Mouse (Mus musculus) v-Abl transformed pro-B cells (cell line): ENCODE data around the gene Plscr2.

Experiments used
- in situ Hi-C, 2 experiments: fragments of 400-800 bp; cut with MboI; formaldehyde crosslinking; loops; one replicate each; pipeline ENCODE4 v1.15.1; 2025; ENCODE audit not compliant: unreplicated experiment in 2 of 2

Gene Plscr2

DNA sequence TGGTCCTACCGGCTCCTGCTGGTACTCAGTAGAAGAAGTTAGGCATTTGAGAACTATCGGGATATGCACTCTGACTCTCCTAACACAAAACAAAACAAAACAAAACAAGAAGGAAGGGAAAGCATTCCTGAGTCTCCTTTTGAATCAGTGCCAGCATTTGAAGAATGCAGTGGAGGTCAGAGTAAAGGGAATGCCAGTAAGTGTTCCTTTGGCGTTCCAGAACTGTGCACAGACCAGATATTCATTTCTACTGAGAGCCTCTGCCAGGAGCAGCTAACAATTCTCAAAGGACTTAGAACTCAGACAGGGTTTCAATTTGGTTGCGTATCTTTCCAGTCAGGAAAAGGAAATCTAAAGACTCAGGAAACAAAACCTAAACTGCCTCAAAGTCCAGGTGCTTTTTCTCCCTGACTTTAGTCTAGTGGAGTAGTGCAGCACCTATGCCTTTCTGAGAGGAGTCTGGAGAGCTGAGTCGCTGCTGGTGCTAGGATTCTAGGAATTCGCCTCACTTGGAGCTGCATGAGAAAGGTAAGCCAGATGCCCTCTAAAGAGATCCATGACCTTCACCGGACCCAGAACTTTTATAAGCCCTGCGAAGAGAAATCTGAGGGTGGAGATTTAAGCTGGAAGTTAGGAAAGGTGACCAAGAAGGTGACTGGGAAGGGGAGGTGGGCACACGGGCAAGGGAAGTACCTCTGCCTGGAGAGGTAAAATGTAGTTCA is at the start of gene Plscr2:
Gene Plscr2, plus strand, starts transcription at position 117 of the 722 bp plus-strand sequence.
- in situ Hi-C loops, result no loop called here

GRCm38 (mm10) chr9:92226127-92226655 is 49.2 kb upstream of the Plscr2 start:
- in situ Hi-C loops, result no loop called here

DNA sequence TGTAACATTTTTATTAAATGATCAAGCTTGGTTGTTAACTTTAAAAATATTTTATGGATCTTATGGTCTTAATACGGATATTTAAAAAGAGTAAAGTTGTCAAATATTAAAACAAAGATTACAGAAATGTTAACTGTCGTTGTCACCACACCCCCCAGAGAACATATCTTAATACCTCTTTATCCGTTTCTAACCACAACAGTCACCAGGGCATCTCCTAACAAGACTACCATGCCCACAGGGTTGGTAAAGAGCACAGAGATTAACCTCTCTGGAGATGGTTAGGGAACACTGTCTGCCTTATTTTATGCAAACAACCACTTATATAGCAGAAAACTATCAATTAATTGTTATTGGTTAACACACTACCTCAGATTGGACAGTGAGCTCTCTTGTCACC is 48.6 kb upstream of the Plscr2 start:
- in situ Hi-C loops, result no loop called here

GRCm38 (mm10) chr9:92228867-92229832 is 46.3 kb upstream of the Plscr2 start:
- in situ Hi-C loops, result no loop called here

DNA sequence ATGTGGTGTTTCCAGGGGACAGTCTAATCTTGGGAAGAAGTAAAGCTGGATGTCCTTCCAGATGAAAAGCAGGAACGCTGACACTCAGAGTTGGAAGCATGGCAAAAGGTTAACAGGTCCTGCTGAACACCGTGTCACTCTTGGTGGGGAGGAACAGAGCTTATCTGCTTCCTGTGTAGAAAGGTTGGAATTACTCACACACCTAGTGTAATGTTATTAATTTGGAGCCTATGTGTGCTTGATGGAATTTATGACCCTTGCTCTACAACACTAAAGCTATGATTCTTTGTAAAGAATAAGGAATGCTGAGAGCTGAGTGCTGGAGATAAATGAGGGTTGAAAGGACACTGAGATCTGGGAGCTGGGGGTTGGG is 45.6 kb upstream of the Plscr2 start:
- in situ Hi-C loops, result no loop called here

DNA sequence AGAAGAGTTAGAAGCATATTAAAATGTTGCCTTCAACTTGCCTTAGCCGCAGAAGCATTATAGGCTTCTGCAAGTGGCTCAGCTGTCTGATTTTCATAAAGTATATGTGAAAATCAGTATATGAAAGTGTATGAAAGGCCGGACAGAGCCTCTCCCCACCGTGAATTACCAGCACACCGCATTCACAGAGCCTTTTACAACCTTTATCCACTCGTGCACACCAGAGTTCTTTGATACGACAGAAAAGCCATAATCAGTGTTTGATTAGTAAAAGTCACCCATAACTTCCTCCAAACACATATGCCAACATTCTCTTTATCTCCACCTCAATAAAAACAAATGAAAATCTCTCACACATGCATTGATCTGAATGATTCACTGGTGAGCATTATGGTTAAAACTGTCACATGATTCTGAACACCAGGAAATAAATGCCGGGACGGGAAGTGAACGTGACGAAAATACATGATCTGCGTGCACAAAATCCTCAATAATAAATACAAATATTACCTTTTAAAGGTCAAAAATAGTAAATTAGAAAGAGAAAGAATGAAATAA is 40.4 kb upstream of the Plscr2 start:
- in situ Hi-C loops, result no loop called here

DNA sequence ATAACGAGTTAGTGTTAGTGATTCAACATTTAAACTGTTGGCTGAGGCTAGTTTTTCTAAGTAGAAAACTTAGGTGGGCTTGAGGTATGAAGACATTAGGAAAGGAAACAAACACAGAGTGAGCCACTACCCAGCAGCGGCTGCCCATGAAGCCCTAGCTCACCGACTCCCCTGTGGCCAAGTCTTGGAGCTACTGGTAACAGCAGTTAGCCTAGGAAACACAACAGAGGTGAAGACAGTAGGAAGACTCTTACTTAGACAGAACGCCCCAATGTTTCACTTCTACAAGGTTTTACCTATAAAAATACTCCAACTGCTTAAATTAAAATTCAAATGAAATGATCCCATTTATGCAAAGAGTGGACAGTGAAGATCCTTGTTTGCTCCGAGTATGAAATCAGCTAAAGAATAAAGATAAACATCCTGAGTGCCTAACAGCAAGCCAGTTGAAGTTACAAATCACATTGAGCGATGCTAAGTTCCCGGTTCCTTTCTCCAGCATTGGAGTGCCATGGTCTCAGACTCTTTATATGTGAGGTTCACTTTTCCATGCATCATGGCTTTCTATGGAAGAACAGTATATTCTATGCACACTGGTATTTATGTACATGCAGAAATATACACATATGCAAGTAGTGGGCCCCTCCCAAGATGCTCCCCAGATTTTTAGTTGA is 26.5 kb upstream of the Plscr2 start:
- in situ Hi-C loops, result no loop called here

DNA sequence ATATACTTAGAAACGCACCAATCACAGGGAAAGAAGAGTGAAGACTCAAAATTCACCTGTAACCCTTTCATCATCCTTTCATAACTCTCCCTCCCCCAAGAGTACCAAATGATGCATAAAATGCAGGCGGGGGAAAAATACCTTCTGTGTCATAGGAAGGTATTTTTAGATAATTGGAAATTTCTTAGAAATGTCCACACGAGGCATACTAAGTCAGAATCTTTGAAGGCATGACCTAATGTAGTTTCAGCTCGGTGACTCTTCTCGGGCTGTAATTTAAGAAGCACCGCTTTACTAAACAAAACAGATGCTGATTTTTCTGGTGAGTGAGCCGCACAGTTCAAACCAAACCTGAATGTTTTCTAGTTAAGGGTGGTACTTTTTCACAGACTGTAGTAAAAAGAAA is 26.0 kb upstream of the Plscr2 start, which contains the start of gene Plscr1:
Gene Plscr1, plus strand, starts transcription at position 304 of the 406 bp plus-strand sequence.
- in situ Hi-C loops, result no loop called here

DNA sequence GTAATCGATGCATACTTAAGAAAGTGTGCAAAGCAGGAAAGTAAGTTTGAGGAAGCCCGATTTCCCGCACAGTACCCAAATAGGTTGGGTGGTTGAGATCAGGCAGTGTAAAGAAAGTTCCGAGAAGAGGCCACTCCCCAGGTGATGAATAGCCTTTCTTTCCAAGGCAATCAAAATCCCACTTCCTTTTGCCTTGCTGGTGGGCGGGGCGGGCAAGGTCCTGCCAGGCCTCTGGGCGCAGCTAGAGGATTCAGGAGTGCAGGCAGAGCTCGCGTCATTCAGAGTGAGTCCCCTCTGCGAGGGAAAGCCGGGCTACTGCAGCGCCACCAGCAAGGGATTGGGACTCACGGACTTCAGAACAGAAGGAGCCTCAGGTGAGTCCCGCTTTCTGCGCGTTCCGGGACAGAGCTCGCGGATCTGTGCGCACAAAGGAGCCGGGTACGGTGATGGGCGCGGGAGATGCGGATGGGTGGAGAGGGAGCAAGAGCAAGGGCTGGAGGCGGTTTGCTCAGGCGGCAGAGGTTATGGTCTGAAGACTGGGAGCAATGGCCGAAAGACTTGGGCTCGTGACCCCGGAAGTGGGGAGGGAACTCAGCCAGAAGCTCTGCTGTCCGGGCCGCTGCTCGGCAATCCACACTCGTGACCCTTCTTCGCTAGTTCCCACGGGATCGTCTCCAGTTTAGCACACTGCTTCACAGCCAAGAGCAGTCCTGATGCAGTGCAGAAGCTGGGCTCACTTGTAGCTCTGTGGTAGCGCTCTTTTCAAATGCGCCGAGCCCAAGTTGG is 25.2 kb upstream of the Plscr2 start:
- in situ Hi-C loops, result loop anchor here (5.0 to 10.0 kb wide), 3 partner anchors 132 to 235 kb away; no protein-coding TSS in a partner anchor

GRCm38 (mm10) chr9:92252718-92253117 is 22.7 kb upstream of the Plscr2 start:
- in situ Hi-C loops, result loop anchor here (5.0 to 10.0 kb wide), 3 partner anchors 130 to 232 kb away; no protein-coding TSS in a partner anchor

GRCm38 (mm10) chr9:92253585-92254321 is 21.6 kb upstream of the Plscr2 start:
- in situ Hi-C loops, result loop anchor here (5.0 to 10.0 kb wide), 3 partner anchors 129 to 231 kb away; no protein-coding TSS in a partner anchor

- in situ Hi-C loops, result no loop called here
Measured at GRCm38 (mm10) chr9:92260481-92261159, 14.8 kb upstream of the Plscr2 start.

GRCm38 (mm10) chr9:92265719-92266118 is 9.7 kb upstream of the Plscr2 start:
- in situ Hi-C loops, result no loop called here

DNA sequence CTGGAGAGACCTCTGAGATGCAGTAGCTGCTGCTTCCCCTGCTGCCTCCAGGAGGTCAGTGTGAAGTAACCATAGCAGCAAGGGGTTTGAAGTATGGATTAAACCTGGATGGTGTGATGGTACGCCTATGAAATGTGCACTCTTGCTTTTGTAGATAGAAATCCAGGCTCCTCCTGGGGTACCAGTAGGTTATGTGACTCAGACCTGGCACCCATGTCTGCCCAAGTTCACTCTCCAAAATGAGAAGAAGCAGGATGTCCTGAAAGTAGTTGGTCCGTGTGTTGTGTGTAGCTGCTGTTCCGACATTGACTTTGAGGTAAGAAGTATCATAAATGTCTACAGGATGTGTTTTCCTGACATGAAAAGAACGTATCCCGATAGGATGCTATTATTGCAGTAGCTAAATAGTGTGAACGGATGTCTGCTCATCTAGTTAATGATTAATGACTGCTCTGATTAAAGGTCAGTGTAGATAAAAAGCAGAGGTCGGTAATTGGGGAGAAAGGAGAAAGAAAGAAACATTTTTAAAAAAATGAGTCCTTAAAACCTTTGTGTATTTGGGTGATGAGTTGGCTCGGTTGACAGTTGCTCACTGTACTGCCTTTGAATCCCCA is 8.7 kb upstream of the Plscr2 start:
- in situ Hi-C loops, result no loop called here

- in situ Hi-C loops, result no loop called here
Measured at GRCm38 (mm10) chr9:92267732-92268131, 7.7 kb upstream of the Plscr2 start.

- in situ Hi-C loops, result no loop called here
Measured at GRCm38 (mm10) chr9:92269829-92270404, 5.5 kb upstream of the Plscr2 start.

DNA sequence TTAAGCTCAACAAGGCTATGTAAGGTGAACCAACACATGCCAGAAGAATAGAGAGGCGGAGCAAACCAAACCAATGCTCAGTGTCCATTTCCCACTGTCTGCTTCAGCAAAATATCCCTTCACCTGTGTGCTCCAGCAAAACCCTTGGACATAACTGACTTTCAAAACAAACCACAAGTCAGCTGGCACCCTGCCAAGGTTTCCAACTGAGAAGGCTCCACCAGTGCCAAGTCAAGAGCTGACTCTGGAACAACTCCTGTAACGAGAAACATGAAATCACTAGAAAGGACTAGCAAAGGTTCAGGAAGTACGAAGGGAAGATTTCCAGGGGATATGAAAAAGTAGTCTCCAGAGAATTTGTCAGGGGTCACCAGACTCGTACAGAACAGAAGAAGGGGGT is 4.5 kb upstream of the Plscr2 start:
- in situ Hi-C loops, result no loop called here
